Mouse (Mus musculus): Measurements from ENCODE around the gene Trex1.

Trex1 gene

DNA sequence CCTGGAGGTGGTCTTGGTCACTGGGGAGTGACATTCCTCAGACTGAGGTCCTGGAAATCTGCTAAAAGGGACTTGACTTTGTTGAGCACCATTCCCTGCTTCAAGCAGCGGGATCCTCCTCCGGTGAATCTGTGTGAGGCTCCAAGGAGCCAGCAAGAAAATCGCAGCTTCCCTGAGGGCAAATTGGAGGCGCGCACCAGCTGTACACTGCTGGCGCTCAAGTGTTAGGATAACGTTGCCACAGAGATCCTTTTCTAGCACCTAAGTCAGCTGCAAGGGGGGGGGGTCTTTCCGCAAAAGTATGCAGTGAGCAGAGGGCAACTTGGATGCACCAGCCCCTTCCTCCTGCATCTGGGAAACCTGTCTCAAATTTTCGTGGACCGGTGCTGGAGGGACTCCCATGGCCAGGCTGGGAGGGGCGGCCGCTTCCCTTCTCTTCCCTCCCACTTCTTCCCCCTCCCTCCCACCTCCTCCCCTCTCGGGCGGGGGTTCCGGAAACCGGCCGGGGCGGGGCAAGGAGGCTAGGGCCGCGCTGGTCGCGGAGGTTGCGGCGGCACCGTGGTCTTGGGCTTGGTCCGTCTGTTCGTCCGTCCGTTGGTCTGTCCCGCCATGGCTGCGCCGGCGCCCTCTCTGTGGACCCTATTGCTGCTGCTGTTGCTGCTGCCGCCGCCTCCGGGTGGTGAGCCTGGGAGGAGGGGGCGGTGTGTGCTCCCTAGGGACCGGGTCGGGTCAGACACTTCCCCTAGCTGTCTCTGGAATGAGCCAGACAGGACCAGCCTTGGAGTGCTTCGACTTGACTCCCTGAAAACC, 21.2 kb downstream of the Trex1 start, which contains the start of gene Shisa5:
TSS of gene Shisa5 (plus strand) at position 480 of the 810 bp plus-strand sequence.
- in situ Hi-C loops (cut with MboI; ENCODE audit: low pct_unique_long_range_greater_than_20kb in 1 of 2, low sequenced_read_pairs in 2 of 2, unreplicated experiment in 1 of 2): no loop called here

GRCm38 (mm10) chr9:109032435-109032834, 27.1 kb downstream of the Trex1 start:
- in situ Hi-C loops (cut with MboI; ENCODE audit: low pct_unique_long_range_greater_than_20kb in 1 of 2, low sequenced_read_pairs in 2 of 2, unreplicated experiment in 1 of 2): no loop called here

DNA sequence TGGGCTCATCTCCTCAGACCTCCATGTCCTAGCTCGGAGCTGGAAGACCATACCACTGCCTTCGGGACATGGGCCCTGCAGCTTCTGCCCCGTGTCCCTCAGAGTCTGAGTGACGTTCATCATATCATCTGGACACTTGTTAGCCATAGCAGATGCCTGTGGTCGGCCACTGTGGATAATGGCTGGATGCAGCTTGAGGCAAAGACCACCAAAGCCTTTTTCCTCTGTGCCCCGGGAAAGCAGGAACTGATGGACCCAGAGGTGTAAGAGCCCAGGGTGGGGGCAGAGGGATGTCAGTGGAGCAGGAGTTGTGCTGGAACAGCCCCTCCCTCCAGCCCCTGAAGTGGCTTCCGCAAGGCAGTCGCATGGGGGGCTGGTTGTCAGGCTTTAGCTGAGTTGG, 27.8 kb downstream of the Trex1 start:
- in situ Hi-C loops (cut with MboI; ENCODE audit: low pct_unique_long_range_greater_than_20kb in 1 of 2, low sequenced_read_pairs in 2 of 2, unreplicated experiment in 1 of 2): no loop called here

DNA sequence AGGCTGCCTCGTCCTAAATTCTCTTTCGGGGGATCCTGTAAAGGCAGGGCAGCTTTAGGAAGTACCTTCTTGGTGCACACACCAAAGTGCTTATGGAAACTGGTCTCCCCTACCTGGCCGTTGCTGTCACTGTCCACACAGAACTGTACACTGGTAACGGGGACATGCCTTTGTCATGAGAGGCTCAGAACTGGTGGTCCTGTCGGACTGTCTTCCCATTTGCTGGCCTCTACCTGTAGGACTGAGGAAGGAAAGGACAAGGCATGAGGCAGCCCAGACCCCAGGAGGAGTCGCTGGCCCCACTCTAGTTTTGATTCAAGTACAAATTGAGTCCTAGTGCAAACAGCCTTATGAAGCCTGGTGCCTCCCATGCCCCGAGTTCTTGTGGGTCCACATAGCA, 28.5 kb downstream of the Trex1 start:
- in situ Hi-C loops (cut with MboI; ENCODE audit: low pct_unique_long_range_greater_than_20kb in 1 of 2, low sequenced_read_pairs in 2 of 2, unreplicated experiment in 1 of 2): no loop called here

DNA sequence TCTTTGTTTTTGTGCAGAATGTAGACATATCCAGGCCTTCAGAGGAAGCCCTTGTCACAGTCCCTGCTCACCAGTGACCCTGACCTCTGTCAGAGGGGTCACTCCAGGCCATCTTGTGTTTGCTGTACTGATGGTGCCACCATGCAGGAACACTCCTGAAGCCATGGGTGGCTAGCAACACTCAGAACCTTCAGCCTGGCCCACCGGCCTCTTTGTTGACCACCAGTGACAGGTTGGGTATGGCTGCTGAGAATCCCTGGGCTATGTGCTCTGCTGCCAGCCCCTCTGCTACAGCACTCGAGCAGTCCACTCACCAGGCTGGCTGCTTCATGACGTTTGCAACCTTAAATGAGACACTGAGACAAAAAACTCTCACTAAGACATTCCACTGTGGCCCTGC, 29.2 kb downstream of the Trex1 start:
- in situ Hi-C loops (cut with MboI; ENCODE audit: low pct_unique_long_range_greater_than_20kb in 1 of 2, low sequenced_read_pairs in 2 of 2, unreplicated experiment in 1 of 2): no loop called here

DNA sequence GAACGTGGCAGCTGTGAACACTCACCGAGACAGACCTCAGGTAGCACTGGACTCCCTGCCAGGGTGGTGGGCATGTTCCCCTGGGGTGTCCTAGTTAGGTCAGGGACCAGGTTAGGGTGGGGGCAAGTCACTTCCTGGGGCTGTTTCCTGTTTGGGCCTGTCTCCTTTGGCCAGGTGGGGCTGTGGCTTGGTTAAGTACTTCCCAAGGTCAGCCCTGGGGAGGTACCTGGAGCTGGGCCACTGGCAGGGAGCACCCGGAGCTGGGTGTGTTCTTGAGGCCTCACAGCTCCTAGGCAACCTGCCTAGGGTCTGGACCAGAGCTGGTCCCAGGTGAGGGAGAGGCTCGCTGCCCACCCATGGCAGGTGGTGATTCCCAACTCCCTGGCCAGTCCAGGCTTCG, 30.6 kb downstream of the Trex1 start:
- in situ Hi-C loops (cut with MboI; ENCODE audit: low pct_unique_long_range_greater_than_20kb in 1 of 2, low sequenced_read_pairs in 2 of 2, unreplicated experiment in 1 of 2): no loop called here

DNA sequence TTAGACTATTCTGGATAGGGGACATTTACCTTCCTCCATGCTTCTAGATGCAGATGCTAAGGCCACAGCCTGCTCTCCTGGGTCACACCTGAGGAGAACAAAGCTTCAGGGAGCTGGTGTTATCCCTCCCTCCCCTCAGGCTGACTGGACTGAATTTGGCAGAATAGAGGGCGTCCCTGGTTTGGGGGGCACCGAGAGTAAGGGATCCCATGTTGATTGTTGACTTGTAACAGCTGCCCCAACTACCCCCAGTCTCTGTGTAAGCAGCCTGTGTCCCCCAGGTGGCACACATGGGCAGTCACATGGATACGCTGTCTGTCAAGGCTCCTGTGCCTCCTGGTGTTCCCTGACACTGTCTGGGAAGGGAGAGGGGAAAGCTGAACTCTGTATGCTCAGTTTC, 31.1 kb downstream of the Trex1 start:
- in situ Hi-C loops (cut with MboI; ENCODE audit: low pct_unique_long_range_greater_than_20kb in 1 of 2, low sequenced_read_pairs in 2 of 2, unreplicated experiment in 1 of 2): no loop called here

- in situ Hi-C loops (cut with MboI; ENCODE audit: low pct_unique_long_range_greater_than_20kb in 1 of 2, low sequenced_read_pairs in 2 of 2, unreplicated experiment in 1 of 2): no loop called here
Observed at GRCm38 (mm10) chr9:109027521-109027920, 32.0 kb downstream of the Trex1 start.

GRCm38 (mm10) chr9:109022866-109023685, 36.5 kb downstream of the Trex1 start:
- in situ Hi-C loops (cut with MboI; ENCODE audit: low pct_unique_long_range_greater_than_20kb in 1 of 2, low sequenced_read_pairs in 2 of 2, unreplicated experiment in 1 of 2): no loop called here

DNA sequence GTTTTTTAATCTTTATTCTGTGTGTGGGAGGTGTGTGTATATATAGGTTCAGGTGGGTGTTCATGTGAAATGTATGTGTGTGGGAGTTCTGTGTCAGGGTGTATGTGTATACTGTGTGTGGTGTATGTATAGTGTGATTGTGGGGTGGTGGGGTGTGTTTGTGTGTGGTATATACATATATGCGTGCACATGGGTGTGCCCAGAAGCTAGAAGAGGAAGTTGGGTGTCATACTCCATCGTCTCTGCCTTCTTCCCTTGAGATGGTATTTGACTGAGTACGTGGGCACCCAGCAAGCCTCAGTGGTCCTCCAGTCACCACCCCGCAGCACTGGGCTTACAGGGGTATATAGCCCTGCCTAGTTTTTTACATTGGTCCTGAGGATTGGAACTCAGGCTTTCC, 38.1 kb downstream of the Trex1 start:
- in situ Hi-C loops (cut with MboI; ENCODE audit: low pct_unique_long_range_greater_than_20kb in 1 of 2, low sequenced_read_pairs in 2 of 2, unreplicated experiment in 1 of 2): no loop called here

DNA sequence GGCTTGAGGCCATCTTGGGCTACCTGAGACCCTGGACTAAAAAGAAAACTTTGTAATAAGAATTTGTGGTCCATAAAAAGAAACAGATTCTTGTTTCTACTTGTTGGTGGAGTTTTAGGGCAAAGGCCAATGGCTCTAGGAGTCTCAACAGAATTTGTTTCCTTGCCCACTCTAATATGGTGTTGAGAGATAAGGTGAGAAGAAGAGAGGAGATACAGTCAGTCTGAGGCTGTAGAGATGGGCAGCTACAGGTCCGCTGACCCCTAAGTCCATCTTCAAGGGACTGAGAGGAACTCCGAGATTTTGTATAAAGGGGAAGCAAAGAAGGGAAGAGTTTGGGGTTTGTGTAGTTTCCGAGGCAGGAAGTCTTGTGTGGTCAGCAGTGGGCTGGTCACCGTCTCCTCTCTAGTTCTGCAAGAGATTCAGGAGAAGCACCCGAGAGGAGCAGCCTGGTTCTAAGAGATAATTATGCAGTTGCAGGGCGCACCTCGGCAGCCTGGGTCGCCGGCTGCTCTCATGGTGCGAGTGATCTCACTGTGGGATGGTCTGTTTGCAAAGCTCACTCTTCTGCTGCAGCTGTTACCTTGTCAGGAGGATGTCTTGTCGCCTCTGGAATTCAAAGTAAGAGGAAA, 42.4 kb downstream of the Trex1 start:
- in situ Hi-C loops (cut with MboI; ENCODE audit: low pct_unique_long_range_greater_than_20kb in 1 of 2, low sequenced_read_pairs in 2 of 2, unreplicated experiment in 1 of 2): no loop called here

GRCm38 (mm10) chr9:109015397-109015796, 44.1 kb downstream of the Trex1 start:
- in situ Hi-C loops (cut with MboI; ENCODE audit: low pct_unique_long_range_greater_than_20kb in 1 of 2, low sequenced_read_pairs in 2 of 2, unreplicated experiment in 1 of 2): no loop called here

DNA sequence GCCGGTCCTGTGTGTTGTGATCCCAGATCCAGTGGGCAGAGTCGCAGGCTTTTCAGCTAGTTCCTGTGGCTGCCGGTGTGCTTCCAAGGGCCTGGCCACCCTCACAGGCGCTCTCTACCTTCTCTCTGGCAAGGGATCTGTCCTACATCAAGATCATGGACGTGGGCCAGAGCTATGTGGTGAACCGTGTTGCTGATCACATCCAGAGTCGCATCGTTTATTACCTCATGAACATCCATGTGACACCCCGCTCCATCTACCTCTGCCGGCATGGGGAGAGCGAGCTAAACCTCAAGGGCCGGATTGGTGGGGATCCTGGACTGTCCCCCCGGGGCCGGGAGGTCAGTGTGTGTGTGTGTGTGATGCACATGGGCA, 49.2 kb downstream of the Trex1 start:
- in situ Hi-C loops (cut with MboI; ENCODE audit: low pct_unique_long_range_greater_than_20kb in 1 of 2, low sequenced_read_pairs in 2 of 2, unreplicated experiment in 1 of 2): loop anchor here in 1 of 2 experiments (5.0 kb wide), 1 partner anchor 37 kb away; no protein-coding TSS in a partner anchor

DNA sequence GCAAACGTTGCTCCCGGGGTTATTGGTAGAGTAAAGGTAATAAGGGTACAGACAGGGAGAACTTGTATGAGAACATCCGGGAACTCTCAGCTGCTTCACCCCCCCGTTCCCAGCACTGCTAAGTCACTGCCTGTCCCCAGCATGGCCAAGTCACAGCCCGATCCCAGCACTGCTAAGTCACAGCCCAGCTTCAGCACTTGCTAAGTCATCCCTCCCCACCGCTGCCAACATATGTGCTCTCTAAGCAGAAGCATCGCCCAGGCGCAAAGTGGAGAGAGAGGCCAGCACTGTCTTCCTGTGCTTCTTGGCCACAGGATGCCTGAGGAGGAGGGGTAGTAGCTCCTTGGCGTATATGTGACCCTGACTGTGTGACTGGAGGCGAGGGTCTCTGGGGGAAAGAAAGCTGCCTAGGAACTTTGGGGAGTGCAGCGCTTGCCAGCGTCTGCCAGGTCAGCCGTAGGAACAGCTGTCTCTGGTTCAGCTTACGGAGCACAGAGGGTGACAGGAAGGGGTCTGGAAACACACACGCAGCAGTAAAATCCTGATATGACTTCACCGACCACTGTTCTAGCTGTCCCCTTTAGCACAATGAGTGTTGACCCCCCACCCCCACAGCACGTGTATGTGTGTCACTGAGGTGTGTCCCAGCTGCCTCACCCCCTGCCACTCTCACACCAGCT, 49.8 kb downstream of the Trex1 start:
- in situ Hi-C loops (cut with MboI; ENCODE audit: low pct_unique_long_range_greater_than_20kb in 1 of 2, low sequenced_read_pairs in 2 of 2, unreplicated experiment in 1 of 2): loop anchor here (5.0 to 10.0 kb wide), 3 partner anchors 38 to 105 kb away; partner anchors contain the start of gene Trex1 (in 1 of the 2)

DNA sequence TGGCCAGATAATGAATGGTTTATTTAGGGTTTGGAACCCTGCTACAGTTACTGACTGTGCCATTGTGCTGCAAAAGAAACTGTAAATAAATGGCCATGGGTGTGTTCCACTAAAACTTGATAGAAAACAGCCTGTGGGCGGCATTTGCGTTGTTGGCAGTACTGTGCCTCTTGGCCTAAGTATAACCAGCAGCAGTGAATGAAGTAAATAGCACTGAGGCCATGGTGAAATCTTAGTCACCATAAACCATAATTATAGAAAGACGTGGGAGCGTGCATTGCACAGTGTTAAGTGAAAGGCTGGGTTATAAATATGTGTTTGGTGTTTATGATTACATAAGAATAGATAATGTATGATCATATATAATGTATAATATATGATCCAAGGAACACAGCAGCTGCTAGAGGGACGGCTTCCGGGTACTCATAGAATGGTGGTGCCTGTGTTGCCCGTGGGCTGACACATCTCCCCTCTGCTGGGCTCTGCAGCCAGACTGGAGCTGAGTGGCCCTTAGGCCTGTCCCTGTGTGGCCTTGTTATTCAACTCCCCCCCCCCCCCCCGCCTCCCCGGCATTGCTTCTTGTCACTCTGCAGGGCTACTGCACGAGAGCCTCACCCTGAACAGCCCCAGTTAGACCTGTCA, 50.4 kb downstream of the Trex1 start:
- in situ Hi-C loops (cut with MboI; ENCODE audit: low pct_unique_long_range_greater_than_20kb in 1 of 2, low sequenced_read_pairs in 2 of 2, unreplicated experiment in 1 of 2): loop anchor here (10.0 kb wide), 2 partner anchors 46 to 106 kb away; partner anchors contain the start of gene Trex1 (in 1 of the 2)

DNA sequence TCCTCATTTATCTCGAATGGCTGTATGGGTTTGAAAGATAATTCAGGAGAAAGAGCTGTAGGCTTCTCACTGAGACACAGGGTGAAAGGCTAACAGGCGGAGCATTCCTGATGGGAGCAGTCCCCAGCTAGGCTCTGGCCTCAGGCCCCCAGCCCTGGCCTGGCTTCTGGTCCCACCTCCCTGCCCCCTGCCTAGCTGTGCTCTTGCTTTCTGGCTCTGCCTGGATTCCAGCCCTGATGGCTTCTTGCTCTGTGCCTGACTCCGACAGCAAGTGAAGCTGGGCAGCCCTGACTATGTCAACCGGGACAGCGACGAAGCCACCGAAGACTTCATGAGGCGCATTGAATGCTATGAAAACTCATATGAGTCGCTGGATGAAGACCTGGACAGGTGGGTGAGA, 51.5 kb downstream of the Trex1 start:
- in situ Hi-C loops (cut with MboI; ENCODE audit: low pct_unique_long_range_greater_than_20kb in 1 of 2, low sequenced_read_pairs in 2 of 2, unreplicated experiment in 1 of 2): loop anchor here (10.0 kb wide), 2 partner anchors 47 to 107 kb away; partner anchors contain the start of gene Trex1 (in 1 of the 2)

Measured in mouse embryonic stem cell (cell line).